Mouse (Mus musculus) liver, postnatal 0 days (tissue): ENCODE results near the gene Akap12.

ENCODE experiments used
- CTCF ChIP-seq: sonication (generic); IDR thresholded peaks from 2 replicates; pipeline ENCODE4 v1.5.1; 2016; ENCODE audit warnings: antibody characterized with exemption, low read depth
- EP300 ChIP-seq: IDR thresholded peaks from 2 replicates; pipeline ENCODE4 v1.6.1; 2016; ENCODE audit warnings: antibody characterized with exemption, low read depth, mild to moderate bottlenecking

- TF ChIP-seq EP300 (no peak), CTCF (no peak)
These were observed 98.4 kb downstream of the Akap12 start for GRCm38 (mm10) chr10:4364618-4365017.
